Mouse (Mus musculus) frontal cortex, adult (tissue): ENCODE measurements around the gene Lrfn3.

ENCODE experiments used
- ATAC-seq: cut with Nextera tagmentation; 2 replicates; pipeline ENCODE4 v1.9.2; 2017; ENCODE audit warnings: mild to moderate bottlenecking, moderate library complexity, mixed read lengths; ENCODE audit not compliant: low TSS enrichment

Lrfn3 gene

GRCm38 (mm10) chr7:30346635-30347379, 15.8 kb downstream of the Lrfn3 start:
- ATAC-seq, result no peak

- ATAC-seq, result no peak
Measured at GRCm38 (mm10) chr7:30339432-30340109, 23.0 kb downstream of the Lrfn3 start.

- peak; percentile 13; the same call in 1 of the 2 replicates for ATAC-seq
Measured at GRCm38 (mm10) chr7:30336384-30336783, 26.2 kb downstream of the Lrfn3 start.

GRCm38 (mm10) chr7:30335688-30336087, 26.9 kb downstream of the Lrfn3 start:
- ATAC-seq, result no peak

GRCm38 (mm10) chr7:30334563-30334962, 28.0 kb downstream of the Lrfn3 start:
- ATAC-seq, result no peak

GRCm38 (mm10) chr7:30333436-30333835, 29.1 kb downstream of the Lrfn3 start:
- no peak for ATAC-seq

GRCm38 (mm10) chr7:30332622-30333259, 29.8 kb downstream of the Lrfn3 start:
- no peak for ATAC-seq

GRCm38 (mm10) chr7:30331887-30332286, 30.7 kb downstream of the Lrfn3 start:
- peak; percentile 93 for ATAC-seq

GRCm38 (mm10) chr7:30328379-30328778, 34.2 kb downstream of the Lrfn3 start:
- no peak for ATAC-seq

GRCm38 (mm10) chr7:30327140-30327539, 35.4 kb downstream of the Lrfn3 start:
- ATAC-seq, result no peak

- ATAC-seq, result no peak
Measured at GRCm38 (mm10) chr7:30326427-30326826, 36.1 kb downstream of the Lrfn3 start.

GRCm38 (mm10) chr7:30325364-30325763, 37.2 kb downstream of the Lrfn3 start:
- ATAC-seq, result no peak

GRCm38 (mm10) chr7:30324300-30324944, 38.1 kb downstream of the Lrfn3 start:
- peak; percentile 41; the same call in 1 of the 2 replicates for ATAC-seq

GRCm38 (mm10) chr7:30323795-30324194, 38.8 kb downstream of the Lrfn3 start, which contains the start of gene Sdhaf1:
Sdhaf1 (minus strand) TSS chr7:30323895.
- no peak for ATAC-seq

GRCm38 (mm10) chr7:30322865-30323264, 39.7 kb downstream of the Lrfn3 start:
- ATAC-seq, result no peak

GRCm38 (mm10) chr7:30322285-30322667, 40.3 kb downstream of the Lrfn3 start:
- ATAC-seq, result peak; percentile 88

GRCm38 (mm10) chr7:30321539-30322284, 40.9 kb downstream of the Lrfn3 start, which contains the start of gene E130208F15Rik:
E130208F15Rik (plus strand) TSS chr7:30321740.
- peak; percentile 58 for ATAC-seq

- ATAC-seq, result no peak
Measured at GRCm38 (mm10) chr7:30320946-30321345, 41.6 kb downstream of the Lrfn3 start.

- ATAC-seq, result no peak
Measured at GRCm38 (mm10) chr7:30318142-30318541, 44.4 kb downstream of the Lrfn3 start.

- no peak for ATAC-seq
Measured at GRCm38 (mm10) chr7:30315559-30316529, 46.7 kb downstream of the Lrfn3 start.
